Mouse (Mus musculus) megakaryocyte progenitor cell, adult 5-6 weeks (primary cell): ENCODE results near the gene Gas6. TPM values are rescaled to one million over a fixed set of nuclear protein-coding genes. Genes with fewer than 3 reads are reported as not detected.

Experiments
- total RNA-seq, 2 experiments: library from RNA; stranded (forward) in 1 of 2; stranded (reverse) in 1 of 2; fragments of 157-497, 149-512 nt in 1 of 2; fragments of 200-1000 nt in 1 of 2; gene quantifications; 2 replicates each; pipeline versions ENCODE4 v1.2.3 to v1.2.4; 2015 to 2017

Gene Gas6
- total RNA-seq, 2 experiments from 2014 or later: 0.12 TPM; not detected in 1

Other genes starting within 250 kb of the Gas6 start
- not detected in 2 replicates for gene Adprhl1, start 240.3 kb downstream of the Gas6 start, total RNA-seq (2015)
- gene Adprhl1, start 240.3 kb downstream of the Gas6 start, total RNA-seq (2017): not detected in 2 replicates
- gene Dcun1d2, start 206.4 kb downstream of the Gas6 start, total RNA-seq (2015): 13.2 and 16.8 TPM in 2 replicates
- 18.9 and 23.2 TPM in 2 replicates for gene Dcun1d2, start 206.4 kb downstream of the Gas6 start, total RNA-seq (2017)
- gene Tmco3, start 206.3 kb downstream of the Gas6 start, total RNA-seq (2015): 10.1 and 10.5 TPM in 2 replicates
- 9.5 and 13.0 TPM in 2 replicates for gene Tmco3, start 206.3 kb downstream of the Gas6 start, total RNA-seq (2017)
- gene Tfdp1, start 155.7 kb downstream of the Gas6 start, total RNA-seq (2015): 315 and 317 TPM in 2 replicates
- gene Tfdp1, start 155.7 kb downstream of the Gas6 start, total RNA-seq (2017): 229 and 230 TPM in 2 replicates
- 0.32 and 0.73 TPM in 2 replicates for gene Atp4b, start 97.7 kb downstream of the Gas6 start, total RNA-seq (2015)
- gene Atp4b, start 97.7 kb downstream of the Gas6 start, total RNA-seq (2017): not detected in 2 replicates
- not detected in 2 replicates for gene Grk1, start 89.4 kb downstream of the Gas6 start, total RNA-seq (2015)
- gene Grk1, start 89.4 kb downstream of the Gas6 start, total RNA-seq (2017): 0.07 TPM in 1 of 2 replicates, not detected in the other
- not detected in 2 replicates for gene Tmem255b, start 59.3 kb downstream of the Gas6 start, total RNA-seq (2015)
- gene Tmem255b, start 59.3 kb downstream of the Gas6 start, total RNA-seq (2017): not detected in 2 replicates
- gene 1700029H14Rik, start 68.0 kb upstream of the Gas6 start, total RNA-seq (2015): 0.17 TPM in 1 of 2 replicates, not detected in the other
- not detected in 2 replicates for gene 1700029H14Rik, start 68.0 kb upstream of the Gas6 start, total RNA-seq (2017)
- gene Rasa3, start 183.1 kb upstream of the Gas6 start, total RNA-seq (2015): 24.1 and 36.8 TPM in 2 replicates
- 49.3 and 51.3 TPM in 2 replicates for gene Rasa3, start 183.1 kb upstream of the Gas6 start, total RNA-seq (2017)
- gene Cfap97d2, start 211.4 kb upstream of the Gas6 start, total RNA-seq (2015): not detected in 2 replicates
- gene Cfap97d2, start 211.4 kb upstream of the Gas6 start, total RNA-seq (2017): not detected in 2 replicates